Mouse (Mus musculus) retina, embryonic 14.5 days (tissue): ENCODE measurements at regions not wholly inside any gene's neighbourhood (a gene's known extent, or its start where the extent isn't known, plus 50 kb on each side); places are given as distances from the start of the nearest gene placed in this dataset.
"Not testable (repeated sequence)": the region's sequence is repeated elsewhere in the genome, so short reads cannot be mapped to it uniquely, and the experiment has no call there.

Experiments
- DNase-seq: peaks from one replicate; pipeline ENCODE4 v3.0.0-alpha.2; 2015; ENCODE audit warnings: low spot score

DNA sequence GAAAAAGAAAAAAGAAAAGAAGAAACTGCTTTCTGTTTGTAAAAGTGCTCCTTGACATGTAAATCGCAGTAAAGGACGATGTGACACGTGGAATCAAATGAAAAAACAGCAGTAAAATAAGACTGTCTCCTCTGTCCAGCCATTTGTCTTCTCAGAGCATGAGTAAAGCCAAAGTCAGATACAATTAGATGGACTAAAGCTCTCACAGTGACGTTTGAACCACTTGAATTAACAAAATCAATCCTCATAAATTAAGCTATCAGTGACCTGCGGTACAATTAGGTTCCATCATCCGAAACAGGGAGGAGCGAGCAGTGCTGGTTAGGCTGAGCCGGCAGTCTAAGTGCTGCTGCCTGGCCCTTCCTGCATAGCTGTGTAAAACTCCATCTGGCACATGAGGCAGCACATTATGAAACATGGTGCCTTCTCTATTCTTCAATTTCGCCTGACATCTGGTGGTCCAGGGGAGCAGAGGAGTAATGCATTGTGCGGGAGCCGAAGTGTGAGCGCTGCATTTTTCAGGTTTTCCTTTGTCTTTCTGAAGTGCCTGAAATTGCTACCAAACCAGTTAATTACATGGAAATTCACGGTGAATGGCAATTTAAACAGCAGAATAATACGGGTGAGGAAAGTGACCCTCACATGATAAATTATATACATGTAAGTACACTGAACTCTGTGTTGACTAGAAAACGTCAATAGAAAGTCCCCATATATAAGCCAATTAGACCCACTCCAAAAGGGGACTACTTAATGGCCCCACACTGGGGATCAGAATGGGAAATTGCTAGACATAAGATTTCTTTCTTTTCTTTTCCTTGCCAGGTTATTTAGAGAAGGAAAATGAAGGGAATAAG, 118.1 kb downstream of the Mmrn1 start:
- peak; percentile 76 for DNase-seq

DNA sequence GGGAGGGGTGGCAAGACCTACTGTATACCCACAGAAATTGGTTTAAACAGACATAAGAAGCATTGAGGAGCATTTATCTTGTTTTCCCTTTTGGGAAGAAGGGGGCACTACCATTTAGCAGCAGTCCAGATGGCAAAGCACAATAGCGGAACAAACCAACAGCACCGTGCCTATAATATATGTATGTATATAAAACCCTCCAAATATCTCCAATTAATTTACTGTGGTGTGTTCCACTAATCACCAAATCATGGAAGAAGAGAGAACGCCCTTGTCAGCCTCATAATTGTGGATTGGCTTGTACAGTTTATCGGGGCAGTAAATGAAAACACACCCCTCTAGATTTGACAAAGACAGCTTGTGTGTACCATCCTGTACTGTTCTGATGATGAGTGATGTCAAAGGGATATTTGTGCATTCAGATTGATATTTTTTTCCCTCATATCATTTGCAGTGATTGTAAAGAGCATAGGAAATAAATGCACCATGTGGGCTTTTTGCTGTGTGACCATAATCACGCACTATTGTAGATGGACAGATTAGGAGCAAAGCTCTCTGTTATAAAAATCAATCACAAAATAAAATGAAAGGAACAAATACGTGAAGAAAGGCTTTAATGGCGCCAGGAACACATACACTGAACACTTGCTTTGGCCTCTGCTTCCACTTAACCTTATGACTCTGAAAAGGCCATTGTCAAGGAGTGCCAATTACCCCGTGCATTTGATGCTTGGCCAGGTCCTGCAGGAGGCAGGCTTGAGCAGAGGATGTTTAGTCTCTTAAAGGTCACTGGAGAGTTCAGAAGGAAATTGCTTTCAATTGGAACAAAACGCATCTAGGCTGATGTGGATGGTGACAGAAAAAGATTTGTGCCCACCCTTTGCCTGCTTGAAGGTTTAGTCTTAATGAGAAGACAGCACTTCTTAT, 119.0 kb downstream of the Mmrn1 start:
- peak; percentile 37 for DNase-seq

DNA sequence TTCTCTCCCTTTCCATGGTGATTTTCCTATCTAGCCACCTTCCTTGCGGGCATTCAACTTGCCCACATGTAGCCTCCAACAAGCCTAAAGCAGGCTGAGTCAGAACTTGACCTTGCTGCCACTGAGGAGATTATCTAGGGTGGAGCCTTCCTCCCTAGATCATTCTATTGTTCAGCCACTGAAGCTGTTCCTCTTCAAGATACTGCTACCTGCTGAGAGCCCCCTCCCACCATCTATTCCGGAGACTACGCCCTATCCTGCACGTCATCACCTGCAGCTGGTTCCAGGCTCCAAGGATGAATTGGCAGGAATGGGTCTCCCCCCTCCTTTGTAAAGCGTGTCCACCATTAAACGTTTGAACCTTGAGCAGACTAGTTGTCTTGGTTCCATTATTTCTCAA, 122.9 kb downstream of the Mmrn1 start:
- not testable (repeated sequence) for DNase-seq

DNA sequence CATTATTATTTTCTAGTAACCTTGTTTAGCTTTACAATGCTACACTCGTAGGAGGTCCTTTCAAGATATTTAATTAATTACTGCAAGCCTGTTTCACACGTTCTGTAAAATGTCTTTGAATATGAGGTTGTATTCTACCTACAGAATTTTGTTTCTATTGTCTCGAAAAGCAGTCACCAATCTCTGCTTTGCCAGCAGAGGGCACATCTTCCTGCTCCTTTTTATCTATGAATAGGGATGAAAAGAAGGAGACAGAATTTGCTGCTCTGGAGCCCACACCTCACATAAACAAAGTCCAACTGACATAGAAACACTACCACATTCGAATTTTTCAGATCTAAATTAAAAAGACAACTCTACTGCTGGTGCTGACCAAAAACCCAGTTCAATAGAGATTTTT, 117.0 kb upstream of the Ccser1 start:
- DNase-seq, result peak; percentile 65

DNA sequence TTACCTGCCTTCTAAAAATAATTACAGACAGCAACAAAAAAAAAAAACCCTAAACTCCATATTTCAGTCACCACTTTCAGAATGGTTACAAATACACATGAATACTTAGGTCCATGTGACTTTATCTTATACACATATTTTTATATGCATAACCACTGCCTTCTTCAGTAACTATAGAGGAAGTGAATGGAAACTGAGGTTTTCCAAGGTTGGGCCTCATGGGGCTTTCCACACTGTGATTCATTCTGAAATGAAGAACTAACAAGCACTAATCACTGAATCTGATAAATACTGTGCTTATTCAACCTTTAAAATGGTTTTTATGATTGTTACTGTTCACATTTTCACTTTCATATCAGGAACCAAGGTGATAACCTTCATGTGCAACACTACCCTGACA, 114.4 kb upstream of the Ccser1 start:
- DNase-seq, result no peak

DNA sequence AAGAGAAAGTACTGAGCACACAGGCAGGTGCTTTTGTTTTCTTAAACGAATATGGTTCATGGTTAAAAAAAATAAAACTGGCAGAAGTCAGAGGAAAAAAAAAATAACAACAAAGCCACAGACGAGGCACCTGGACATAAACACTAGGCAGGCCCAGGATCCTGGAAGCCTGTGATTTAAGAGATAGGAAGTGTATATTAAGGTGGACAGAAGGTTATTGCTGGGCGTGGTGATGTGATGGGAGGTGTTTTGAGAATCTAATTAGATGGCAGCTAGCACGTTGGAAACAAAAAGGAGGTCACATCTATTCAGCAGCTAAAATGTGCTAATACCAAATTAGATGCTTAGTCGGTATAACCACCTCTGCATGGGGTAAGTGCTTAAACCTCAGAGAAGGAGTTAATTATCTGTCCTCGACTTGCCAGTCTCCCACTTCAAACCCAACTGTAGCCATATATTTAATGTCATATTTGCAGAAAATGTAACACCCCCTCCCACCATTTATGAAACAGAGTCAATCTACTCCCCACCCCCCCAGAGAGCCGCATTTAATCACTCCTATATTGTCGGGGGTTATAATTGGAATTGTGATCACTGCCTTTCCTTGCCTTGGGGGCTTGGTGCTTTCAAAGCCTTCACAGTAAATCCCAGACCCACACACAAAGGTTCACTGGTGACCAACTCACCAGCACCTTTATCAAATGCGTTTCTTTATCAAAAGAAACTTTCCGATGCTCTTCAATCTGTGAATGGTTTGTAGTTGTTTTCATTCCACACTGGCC, 113.4 kb upstream of the Ccser1 start:
- peak; percentile 33 for DNase-seq

DNA sequence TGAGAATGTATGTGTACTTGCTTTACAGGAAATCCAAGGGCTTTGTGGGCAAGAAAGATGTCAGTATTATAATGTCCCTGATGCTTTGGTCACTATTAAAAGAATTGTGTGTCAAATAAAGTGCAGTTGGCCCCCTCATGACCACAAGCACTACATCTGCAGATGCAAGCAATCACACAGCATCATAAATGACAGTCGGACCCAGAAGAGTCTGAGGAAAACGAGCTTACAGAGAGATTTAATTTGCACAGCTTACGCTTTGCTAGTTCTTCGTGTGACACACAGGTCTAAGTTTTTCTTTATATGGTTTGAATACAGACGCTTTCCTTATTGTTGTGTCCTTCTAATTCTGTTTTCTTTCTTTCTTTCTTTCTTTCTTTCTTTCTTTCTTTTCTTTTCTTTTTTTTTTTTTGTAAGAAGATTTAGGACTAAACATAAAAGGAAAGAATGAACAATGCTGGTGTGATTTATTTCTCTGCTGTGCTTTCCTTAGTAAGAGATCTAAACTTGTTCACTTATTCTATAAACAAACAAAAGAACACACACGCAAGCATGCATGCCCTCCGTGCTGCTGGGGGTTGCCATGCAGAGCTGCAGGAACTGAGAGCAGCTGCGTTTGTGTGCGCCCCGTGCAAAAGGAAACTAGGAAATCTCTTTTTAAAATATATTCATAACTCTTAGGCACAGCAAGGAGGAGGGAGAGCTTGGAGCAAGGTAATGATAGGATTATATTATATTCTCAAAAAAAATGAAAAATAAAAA, 112.6 kb upstream of the Ccser1 start:
- peak; percentile 23 for DNase-seq

DNA sequence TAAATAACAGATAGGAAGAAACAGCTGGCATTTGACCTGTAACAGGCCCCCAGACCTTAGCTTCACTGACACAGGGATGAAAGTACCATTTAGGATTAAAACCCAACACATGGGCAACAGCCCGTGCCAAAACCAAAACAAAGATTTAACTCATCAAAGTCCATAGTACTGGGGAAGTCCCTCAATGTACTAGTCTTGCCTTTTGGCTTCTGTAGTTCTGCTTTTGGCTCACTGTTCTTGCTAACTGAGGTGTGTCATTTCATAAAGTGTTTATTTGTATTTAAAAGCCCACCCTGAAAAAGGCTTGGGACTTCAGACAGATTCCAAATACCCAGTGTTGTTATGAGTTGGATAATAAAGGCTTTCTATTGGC, 112.0 kb upstream of the Ccser1 start:
- no peak for DNase-seq

DNA sequence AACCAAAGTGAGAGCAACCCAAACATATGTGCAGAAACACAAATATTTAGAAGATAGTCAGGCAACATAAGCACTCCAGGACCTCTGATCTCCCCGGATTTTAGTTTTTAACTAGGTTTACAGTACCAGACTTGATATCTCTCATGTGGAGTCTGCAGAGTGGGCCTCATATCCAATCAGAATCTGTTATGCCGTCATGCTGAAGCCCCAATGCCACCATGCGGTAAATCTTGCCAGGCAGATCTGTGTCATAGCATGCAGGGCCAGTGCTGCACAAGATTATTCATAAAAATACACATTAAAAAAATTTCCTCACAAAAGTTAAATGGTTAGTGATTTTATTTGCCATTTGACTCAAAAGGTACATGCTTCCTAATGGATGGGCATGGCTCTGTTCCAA, 106.9 kb upstream of the Ccser1 start:
- no peak for DNase-seq

DNA sequence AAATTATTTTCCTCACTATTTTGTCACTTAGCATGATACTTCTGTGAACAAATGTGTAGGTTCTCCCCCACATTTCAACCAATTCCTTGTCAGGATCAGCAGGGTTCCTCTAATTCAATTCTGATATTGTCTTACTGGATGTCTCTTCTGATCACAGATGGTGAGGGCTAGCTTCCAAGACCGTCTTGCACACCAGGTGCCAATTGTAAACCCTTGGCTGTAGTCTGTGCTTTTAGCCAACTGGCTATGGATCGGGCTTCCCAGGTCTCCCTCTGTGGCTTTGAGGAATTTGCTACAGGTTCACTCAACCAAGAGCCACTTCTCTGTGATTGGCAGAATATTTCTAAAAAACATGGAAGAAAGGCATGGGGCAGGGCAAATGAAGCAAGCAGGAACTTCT, 106.3 kb upstream of the Ccser1 start:
- DNase-seq, result no peak

DNA sequence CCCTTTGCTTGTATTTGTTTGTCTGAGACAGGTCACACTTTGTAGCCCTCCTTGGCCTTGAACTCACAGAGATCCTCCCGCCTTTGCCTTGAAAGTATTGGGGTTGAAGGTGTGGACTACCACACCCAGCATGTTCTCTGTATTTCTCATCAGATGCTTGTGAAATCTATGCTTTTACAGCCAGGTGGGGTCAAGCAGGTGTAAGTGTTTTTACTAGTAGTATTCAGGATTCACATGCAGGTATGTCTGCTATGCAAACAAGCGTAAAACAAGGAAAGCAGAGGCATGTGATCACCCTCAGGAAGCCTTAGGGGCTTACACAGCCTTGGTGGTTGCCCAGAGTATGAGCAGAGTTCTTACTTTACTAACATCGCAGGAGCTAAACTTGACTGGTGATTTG, 105.4 kb upstream of the Ccser1 start:
- no peak for DNase-seq

DNA sequence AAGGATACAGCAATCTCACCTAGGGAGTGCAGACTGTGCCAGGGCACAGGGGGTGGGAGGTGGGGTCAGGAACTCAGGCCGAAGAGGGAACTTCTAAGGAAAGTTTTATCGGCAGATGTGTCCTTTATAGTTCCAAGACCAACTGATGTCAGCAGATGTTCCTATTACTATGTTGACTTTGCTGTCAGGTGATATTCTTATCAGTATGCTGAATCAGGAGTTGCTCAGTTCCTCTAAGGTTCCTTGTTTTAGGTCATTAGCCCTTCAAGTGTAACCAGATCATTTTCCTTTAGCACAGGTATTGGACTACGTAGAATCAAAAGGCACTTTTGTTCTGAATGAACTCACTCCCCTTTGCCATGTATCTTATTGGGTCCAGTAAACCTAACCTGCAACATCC, 101.6 kb upstream of the Ccser1 start:
- DNase-seq, result no peak

DNA sequence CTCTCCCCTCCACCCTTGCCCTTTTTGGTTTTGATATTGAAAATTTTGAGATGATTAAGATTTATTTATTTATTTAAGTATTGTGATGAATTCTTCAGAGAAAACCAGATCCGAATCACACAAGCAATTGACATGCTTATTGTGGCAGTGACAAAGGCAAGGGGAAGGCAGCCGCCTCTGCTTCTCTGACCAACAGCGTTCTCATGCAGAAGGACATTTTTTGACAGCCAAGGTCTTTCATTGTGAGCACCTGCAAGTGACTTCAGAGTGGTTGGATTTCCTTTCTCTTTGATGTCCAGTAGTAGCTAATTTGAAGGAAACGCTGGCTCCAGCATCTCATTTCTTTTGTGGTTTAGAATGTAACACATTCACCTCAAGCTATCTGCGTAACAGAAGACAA, 99.5 kb upstream of the Ccser1 start:
- no peak for DNase-seq

DNA sequence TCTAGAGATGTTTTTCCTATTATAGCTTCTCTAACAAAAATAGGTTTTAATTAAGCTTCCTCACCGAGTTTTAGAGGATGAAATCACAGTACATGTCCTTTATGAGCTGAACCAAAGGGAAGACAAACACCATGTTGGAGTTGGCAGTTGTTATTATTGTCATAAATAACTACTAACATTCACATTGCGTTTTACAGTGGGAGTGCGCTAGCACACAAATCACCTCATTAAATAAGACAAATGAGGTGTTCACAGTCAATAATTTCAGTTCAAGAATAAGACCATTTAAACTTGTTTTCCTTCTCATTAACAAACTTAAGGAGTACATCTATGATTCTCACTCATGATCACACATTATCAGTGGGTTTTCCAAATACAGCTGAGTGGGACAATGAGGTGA, 96.8 kb upstream of the Ccser1 start:
- no peak for DNase-seq

DNA sequence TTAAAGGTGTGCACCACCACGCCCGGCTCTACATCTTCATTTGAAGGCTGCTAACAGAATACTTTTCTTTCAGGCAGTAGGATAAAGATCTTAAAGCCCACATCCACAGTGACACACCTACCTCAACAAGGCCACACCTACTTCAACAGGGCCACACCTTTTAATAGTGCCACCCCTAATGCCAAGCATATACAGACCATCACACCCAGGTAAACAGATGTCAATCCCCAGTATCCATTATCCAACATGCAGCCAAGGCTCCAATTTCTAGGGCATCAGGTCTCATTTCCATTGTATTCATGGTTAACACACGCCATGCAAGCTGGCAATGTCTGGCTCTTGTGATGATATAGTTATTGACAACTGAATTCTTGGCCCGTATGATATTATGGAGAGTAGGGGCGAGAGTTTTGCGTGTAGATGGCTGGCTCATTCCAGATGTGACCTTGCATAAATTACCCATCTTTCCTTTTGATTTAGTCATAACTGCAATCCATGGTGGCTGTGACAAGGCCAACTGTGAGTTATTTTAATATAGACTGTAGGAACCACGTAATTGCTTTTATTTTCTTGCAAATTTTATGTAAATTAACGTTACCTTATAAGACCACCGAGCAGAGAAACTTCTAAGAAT, 80.7 kb upstream of the Ccser1 start:
- no peak for DNase-seq

DNA sequence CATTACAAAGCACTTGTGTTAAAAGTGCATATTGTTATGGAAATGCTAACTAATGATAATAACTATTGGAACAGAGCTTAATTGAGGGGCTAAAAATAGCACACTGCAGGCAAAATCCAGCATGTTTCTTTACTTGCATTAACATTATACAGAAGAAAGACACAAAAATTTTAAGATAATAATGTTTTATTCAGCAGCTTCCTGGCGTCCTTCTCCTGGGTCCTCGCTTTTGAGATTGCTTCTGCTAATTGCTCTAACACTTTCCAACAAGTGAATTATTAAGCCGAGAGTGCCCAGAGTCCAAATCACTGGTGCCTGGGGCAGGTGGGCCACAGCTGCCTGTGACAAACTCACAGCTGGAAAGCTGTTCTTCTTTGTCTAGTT, 80.2 kb upstream of the Ccser1 start:
- DNase-seq, result no peak

DNA sequence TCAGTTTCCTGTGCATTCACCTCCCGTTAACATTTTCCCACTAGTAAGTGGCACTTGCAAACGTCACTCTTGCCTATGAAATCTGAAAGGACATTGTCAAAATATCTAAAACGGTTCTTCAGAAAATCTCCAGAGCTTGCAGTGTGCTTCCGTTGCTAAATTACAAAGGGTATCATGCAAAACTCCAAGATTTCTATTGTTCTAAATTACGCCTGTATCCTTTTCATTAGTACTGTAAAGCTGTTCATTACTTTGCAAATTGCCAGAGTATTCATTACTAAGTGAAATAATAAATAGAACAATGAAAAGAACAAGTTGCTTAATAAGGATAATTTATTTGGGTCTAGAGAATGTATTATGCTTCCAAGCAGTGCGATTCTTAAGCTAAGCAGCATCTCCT, 78.2 kb upstream of the Ccser1 start:
- DNase-seq, result no peak

DNA sequence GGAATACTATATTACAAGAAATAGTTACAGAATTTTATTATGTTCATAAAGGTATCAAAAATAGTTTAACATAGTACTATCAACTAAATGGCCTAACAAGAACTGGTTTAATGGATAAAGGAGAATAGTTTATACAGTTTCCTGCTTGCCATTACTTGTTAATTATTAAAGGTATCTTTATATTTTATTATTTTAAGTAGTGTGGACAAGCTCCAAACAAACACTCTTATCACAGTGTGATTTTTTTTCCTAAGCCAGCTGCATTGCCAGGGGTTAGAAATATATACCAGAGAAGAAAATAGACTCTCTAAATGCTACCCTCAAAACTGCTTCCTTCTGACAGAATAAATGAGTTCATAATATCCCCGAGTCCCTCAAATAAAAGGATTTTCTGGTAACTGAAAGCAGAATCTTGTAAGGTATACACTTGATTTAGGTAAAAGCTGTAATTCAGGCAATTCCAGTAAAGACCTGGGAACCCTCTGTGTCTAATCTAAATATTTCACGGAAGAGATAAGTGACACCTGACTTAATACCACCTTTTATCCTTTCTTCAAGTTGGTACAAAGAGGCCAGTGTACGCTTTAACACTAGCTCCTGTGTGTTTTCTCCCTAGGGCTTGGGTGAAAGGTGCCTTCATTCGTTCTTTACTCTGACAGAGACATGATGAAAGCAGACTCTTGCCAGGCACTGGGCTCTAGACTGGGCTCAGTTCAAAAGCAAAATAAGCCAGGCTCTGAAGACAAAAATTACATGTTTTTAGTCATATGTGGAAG, 76.5 kb upstream of the Ccser1 start:
- no peak for DNase-seq

DNA sequence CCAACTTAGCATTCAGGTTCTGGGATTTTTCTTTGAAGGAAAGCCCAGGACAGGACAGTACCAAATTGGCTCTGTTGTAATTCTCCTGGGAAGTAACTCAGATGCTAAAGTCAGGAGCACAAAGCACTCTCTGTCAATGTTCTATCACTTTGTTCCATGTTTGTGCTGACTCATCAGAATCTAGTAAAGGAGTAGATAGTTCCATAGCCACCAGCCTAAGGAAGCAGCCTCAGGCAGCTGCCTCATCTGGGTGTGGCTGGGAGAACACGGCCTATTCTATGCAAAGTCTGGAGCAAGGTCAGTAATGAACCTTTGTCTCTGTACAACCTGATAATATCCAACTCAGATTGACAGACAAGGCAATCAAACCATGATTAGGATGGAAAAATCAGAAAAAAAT, 64.9 kb upstream of the Ccser1 start:
- no peak for DNase-seq

DNA sequence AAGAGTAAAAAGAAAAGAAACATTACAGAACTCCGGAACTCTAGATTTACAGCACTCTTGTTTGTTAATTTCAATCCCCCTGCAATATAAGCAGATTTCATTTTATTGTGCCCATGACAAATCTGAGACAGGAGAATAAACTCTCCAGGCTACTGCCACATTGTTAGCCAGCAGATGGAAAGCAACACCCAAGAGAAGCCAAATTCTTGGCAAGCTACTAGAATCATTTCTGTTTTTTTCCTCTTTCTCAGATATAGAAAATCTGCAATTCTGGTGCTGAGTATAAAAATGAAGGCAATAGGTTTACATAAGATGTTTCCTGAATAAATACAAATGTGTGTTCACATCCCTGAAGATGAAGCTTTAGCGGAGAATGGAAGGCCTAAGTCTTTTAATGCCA, 60.5 kb upstream of the Ccser1 start:
- DNase-seq, result no peak

DNA sequence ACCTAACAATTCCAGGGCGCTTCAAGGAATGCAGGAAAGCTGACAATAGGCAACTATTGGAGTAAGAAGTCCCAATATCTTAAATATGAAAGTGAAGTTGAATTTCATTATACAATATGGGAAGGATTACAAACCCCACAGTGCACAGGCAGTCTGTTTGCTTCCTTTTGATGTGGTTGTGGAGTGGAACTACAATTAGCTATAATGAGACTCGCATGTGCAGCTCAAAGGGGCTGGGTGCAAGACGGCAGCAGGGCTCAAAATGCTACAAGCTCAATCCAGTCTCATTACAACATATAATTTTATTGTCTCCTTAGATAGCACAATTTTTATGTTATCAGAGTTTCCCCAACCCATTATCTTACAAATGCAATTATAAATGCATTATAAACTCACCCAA, 54.7 kb upstream of the Ccser1 start:
- no peak for DNase-seq
